Mouse (Mus musculus): ENCODE measurements around the gene Vps25. TPM values are rescaled to one million over a fixed set of nuclear protein-coding genes. Genes with fewer than 3 reads are reported as not detected.

Vps25 gene
- polyA plus RNA-seq, 1 experiment from 2014 or later, result 119 TPM

DNA sequence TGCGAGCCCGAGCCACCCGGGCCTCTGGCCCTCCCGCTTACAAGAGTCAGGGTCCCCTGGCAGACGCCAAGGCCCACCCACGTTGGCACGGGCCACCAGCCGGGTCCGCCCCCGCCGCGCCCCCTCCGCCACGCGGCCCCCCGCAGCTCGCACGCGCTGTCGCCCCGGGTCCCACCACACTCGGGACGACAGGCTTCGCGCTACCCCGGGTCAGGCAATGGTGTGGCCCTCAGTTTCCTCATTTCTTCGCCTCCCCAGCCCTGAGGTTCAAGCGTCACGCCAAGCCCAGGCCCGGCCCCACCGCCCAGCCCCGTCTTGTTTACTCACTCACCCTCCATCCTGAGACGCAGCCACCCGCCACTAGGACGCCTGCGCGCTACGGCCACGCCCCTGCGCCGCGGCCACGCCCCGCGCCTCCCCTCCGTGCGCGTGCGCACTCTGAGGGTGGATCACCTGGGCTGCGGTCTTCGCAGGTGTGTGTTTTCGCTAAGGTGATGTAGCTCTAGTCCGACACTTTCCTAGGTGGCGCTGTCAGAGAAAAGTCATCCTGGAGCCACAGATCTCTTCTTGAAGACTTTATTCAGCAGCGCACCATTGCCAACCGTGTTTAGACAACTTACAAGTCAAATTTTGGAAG lies 27.3 kb upstream of the Vps25 start, which contains the start of gene Ezh1:
Gene Ezh1 (minus strand): TSS at position 399 of the 637 bp plus-strand sequence.
- no peak within 1 kb of the TSS for H3K27ac ChIP-seq (ENCODE audit: low read depth, low read length)
- peak within 1 kb of the TSS; percentile 84 for H3K4me3 ChIP-seq (ENCODE audit: low read depth, low read length)
- ATAC-seq (ENCODE audit: low FRiP score) (peak; percentile 85), DNase-seq (ENCODE audit: low spot score) (peak; percentile 86)
- 2% methylated on average over 51 of the region's 56 CpGs for WGBS
- H3K4me1 ChIP-seq (replicated peaks; ENCODE audit: control insufficient read depth, insufficient read depth, low read length), result no peaks in the 10 kb centered on the region
- no peaks in the 10 kb centered on the region for H3K9me3 ChIP-seq (ENCODE audit: control insufficient read depth, low read length)
- H3K9ac ChIP-seq (ENCODE audit: low read depth, low read length), result peak within 1 kb of the TSS; percentile 82
- H3K4me2 ChIP-seq (replicated peaks; ENCODE audit: low read depth, low read length), result peak within 1 kb of the TSS; percentile 90
- H3K27me3 ChIP-seq (ENCODE audit: control insufficient read depth, insufficient read depth, low read length), result no peaks in the 10 kb centered on the region
- no peaks in the 10 kb centered on the region for H3K36me3 ChIP-seq (ENCODE audit: control insufficient read depth, insufficient read depth, low read length)

DNA sequence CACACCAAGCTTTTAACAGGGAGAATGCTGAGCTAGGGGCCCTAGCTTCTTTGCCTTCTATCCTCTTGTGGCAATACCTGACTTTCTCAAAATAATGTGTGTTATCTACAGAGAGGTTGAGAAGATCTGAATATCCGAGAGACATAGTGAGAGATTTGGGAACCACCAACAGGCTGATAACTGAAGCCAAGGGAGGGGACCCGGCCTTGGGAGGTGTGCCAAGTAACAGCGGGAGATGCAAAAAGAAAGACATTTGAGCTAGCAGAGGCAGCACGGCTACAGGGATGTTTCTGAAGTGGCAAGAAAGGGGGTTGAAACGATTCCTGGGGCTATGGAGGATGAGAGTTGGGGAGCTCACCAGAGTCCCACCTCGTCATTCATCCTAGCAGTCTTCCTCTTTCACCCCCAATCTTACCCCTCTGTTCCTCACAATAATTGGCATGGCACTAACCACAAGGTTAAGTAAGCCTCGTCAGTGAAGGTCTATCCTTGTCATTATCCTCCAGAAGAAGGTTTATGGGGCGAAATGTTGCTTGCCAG lies 24.1 kb upstream of the Vps25 start:
- no peaks in the 10 kb centered on the region for H3K27me3 ChIP-seq (ENCODE audit: control insufficient read depth, insufficient read depth, low read length)
- 0 out of 2 replicates have a peak, but pooled peaks cover 3% of the 10 kb centered on the region for H3K4me1 ChIP-seq (replicated peaks; ENCODE audit: control insufficient read depth, insufficient read depth, low read length)
- no peak overlapping the region for H3K4me3 ChIP-seq (ENCODE audit: low read depth, low read length)
- H3K36me3 ChIP-seq (ENCODE audit: control insufficient read depth, insufficient read depth, low read length), result no peaks in the 10 kb centered on the region
- no peak overlapping the region for H3K4me2 ChIP-seq (replicated peaks; ENCODE audit: low read depth, low read length)
- DNase-seq (ENCODE audit: low spot score) (no peak), ATAC-seq (ENCODE audit: low FRiP score) (no peak)
- 24% methylated on average over 8 of the region's 8 CpGs for WGBS
- H3K9ac ChIP-seq (ENCODE audit: low read depth, low read length), result no peak overlapping the region
- H3K9me3 ChIP-seq (ENCODE audit: control insufficient read depth, low read length), result no peaks in the 10 kb centered on the region
- no peak overlapping the region for H3K27ac ChIP-seq (ENCODE audit: low read depth, low read length)

DNA sequence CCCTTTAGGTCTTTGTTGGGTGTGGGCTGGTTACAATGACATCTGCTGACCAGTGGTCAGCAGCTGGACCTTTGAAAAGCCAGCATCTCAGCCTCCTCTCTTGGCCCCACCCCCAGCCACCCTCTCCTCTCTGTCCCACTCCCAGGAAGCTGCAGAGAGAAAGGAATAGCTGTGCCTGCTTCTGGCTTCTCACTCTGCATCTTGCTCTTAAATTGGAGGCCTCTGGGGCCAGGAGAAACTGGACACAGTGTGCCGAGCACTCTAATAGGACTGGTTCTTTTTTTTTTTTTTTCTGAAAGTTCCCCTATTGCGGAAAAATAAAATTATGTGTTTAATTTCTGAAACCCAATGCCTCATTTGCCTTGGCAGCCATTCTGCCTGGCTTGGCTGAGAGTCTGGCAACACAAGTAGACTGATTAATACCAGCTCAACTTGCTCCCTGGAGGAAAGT lies 23.4 kb upstream of the Vps25 start:
- H3K27me3 ChIP-seq (ENCODE audit: control insufficient read depth, insufficient read depth, low read length), result no peaks in the 10 kb centered on the region
- no peaks in the 10 kb centered on the region for H3K36me3 ChIP-seq (ENCODE audit: control insufficient read depth, insufficient read depth, low read length)
- ATAC-seq (ENCODE audit: low FRiP score) (no peak), DNase-seq (ENCODE audit: low spot score) (no peak)
- no peaks in the 10 kb centered on the region for H3K9me3 ChIP-seq (ENCODE audit: control insufficient read depth, low read length)
- H3K4me1 ChIP-seq (replicated peaks; ENCODE audit: control insufficient read depth, insufficient read depth, low read length), result 0 out of 2 replicates have a peak, but pooled peaks cover 3% of the 10 kb centered on the region
- H3K4me3 ChIP-seq (ENCODE audit: low read depth, low read length), result no peak overlapping the region
- H3K27ac ChIP-seq (ENCODE audit: low read depth, low read length), result 0 out of 2 replicates have a peak overlapping the region, but pooled peaks have one; percentile 20
- WGBS, result 37% methylated on average over 2 of the region's 2 CpGs
- no peak overlapping the region for H3K4me2 ChIP-seq (replicated peaks; ENCODE audit: low read depth, low read length)
- no peak overlapping the region for H3K9ac ChIP-seq (ENCODE audit: low read depth, low read length)

DNA sequence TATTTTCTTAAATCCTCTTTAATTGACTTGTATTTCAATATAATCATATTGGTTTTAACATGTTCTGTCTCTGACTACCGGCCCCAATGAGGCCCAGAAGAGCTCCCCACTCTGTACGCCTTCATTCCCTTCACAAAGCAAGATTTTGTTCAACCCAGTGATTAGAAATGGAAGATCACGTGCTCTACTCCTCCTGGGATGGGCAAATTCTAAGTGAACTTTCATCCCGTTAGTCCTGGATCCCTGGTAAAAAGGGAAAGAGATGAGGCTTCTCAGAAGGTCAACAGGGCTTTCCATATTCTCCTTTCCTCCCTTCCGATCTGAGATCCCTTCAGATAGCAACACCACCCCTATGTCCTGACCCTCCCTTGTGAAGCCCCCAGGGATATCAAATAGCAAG lies 23.0 kb upstream of the Vps25 start:
- H3K27me3 ChIP-seq (ENCODE audit: control insufficient read depth, insufficient read depth, low read length), result no peaks in the 10 kb centered on the region
- 15% methylated on average over 5 of the region's 5 CpGs for WGBS
- H3K27ac ChIP-seq (ENCODE audit: low read depth, low read length), result 0 out of 2 replicates have a peak overlapping the region, but pooled peaks have one; percentile 20
- no peak overlapping the region for H3K4me2 ChIP-seq (replicated peaks; ENCODE audit: low read depth, low read length)
- no peak for DNase-seq (ENCODE audit: low spot score)
- 0 out of 2 replicates have a peak, but pooled peaks cover 3% of the 10 kb centered on the region for H3K4me1 ChIP-seq (replicated peaks; ENCODE audit: control insufficient read depth, insufficient read depth, low read length)
- no peaks in the 10 kb centered on the region for H3K9me3 ChIP-seq (ENCODE audit: control insufficient read depth, low read length)
- ATAC-seq (ENCODE audit: low FRiP score), result no peak
- no peaks in the 10 kb centered on the region for H3K36me3 ChIP-seq (ENCODE audit: control insufficient read depth, insufficient read depth, low read length)
- 0 out of 2 replicates have a peak overlapping the region, but pooled peaks have one; percentile 2 for H3K9ac ChIP-seq (ENCODE audit: low read depth, low read length)
- H3K4me3 ChIP-seq (ENCODE audit: low read depth, low read length), result no peak overlapping the region

DNA sequence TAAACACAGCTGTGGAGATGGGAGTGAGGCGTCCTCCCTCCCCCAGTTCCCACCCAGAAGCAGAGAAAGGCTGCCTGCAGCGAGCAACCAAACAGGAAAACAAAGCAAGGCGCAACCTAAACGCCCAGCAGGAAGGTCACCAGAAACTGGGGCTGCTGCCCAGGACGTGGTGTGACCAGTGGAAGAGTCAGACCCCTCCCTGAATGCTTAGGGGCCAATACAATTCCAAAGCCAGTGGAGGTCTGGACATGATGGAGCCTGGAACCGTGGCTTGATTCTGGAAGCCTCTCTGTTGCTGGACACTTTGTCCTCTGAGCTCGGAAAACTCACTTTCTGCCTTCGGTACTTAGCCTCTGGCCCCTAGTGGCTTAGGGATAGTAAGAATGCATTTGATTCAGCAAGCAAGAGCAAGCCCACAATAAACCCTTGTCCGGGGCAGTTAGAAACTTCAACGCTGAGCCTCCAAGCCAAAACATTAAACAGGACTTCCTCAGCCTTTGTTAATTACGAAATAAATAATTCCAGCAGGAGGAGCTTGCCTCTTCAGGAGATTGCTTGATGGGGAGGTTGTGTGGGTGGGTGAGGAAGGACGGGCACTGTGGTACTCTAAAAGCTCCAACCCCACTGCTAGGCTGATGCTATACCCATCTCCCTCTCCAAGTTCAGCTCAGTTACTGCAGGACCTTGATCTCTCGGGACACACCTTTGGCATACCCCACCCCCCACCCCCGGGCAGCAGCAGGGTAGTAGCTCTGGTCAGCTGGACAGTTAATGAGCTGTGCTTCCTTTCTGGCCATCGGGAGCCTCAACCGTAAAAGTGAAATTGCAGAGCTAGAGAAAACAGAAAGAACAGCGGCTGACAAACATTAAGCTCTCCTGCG lies 22.3 kb upstream of the Vps25 start:
- H3K4me1 ChIP-seq (replicated peaks; ENCODE audit: control insufficient read depth, insufficient read depth, low read length), result 0 out of 2 replicates have a peak, but pooled peaks cover 3% of the 10 kb centered on the region

DNA sequence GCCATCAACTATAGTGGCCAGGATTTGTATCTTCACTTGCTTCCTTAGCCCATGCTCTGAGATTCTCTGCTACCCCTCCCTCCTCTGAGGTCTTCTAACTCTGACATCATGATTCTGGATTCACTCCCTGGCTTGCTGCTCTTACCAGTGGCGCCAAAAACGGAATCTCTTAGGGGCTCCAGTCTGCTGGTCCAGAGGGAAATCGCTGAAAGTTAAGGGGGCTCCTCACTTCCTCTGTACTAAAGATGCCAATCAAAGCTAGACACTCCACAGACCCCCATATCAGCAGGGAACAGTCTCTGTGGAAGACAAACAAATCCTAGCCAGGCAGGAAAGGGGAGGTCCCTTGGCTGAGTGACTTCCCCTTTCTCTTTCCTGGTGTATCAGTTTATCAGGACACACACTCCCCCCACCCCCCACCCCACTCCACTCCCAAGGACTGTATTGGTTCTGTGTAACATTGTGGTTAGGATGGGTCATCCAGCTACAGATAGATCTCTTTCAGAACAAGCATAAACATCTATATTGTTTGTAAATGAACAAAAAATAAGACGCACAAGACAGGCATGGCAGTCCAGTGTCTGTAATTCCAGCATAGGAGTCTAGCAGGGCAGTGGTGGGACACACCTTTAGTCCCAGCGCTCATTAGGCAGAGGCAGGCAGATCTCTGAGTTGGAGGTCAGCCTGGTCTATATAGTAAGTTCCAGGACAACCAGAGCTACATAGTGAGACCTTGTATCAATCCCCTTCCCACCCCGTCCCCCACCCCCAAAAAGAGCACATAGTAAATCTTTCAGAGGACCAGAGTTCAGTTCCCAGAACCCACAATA lies 21.3 kb upstream of the Vps25 start:
- 59% methylated on average over 6 of the region's 6 CpGs for WGBS
- Histone ChIP-seq H3K9ac (ENCODE audit: low read depth, low read length) (no peak overlapping the region), H3K27me3 (ENCODE audit: control insufficient read depth, insufficient read depth, low read length) (no peaks in the 10 kb centered on the region), H3K27ac (ENCODE audit: low read depth, low read length) (no peak overlapping the region), H3K4me2 (replicated peaks; ENCODE audit: low read depth, low read length) (no peak overlapping the region), H3K36me3 (ENCODE audit: control insufficient read depth, insufficient read depth, low read length) (no peaks in the 10 kb centered on the region), H3K9me3 (ENCODE audit: control insufficient read depth, low read length) (no peaks in the 10 kb centered on the region), H3K4me1 (replicated peaks; ENCODE audit: control insufficient read depth, insufficient read depth, low read length) (0 out of 2 replicates have a peak, but pooled peaks cover 3% of the 10 kb centered on the region), H3K4me3 (ENCODE audit: low read depth, low read length) (no peak overlapping the region)
- no peak for ATAC-seq (ENCODE audit: low FRiP score)
- peak; percentile 19 for DNase-seq (ENCODE audit: low spot score)

More for the DNA sequence above, 22.3 kb upstream of the Vps25 start:
- DNase-seq (ENCODE audit: low spot score) (peak; percentile 35), ATAC-seq (ENCODE audit: low FRiP score) (no peak)
- Histone ChIP-seq H3K36me3 (ENCODE audit: control insufficient read depth, insufficient read depth, low read length) (no peaks in the 10 kb centered on the region), H3K4me3 (ENCODE audit: low read depth, low read length) (no peak overlapping the region), H3K9ac (ENCODE audit: low read depth, low read length) (0 out of 2 replicates have a peak overlapping the region, but pooled peaks have one; percentile 2), H3K9me3 (ENCODE audit: control insufficient read depth, low read length) (no peaks in the 10 kb centered on the region), H3K4me2 (replicated peaks; ENCODE audit: low read depth, low read length) (no peak overlapping the region), H3K27ac (ENCODE audit: low read depth, low read length) (peak overlapping the region; percentile 19), H3K27me3 (ENCODE audit: control insufficient read depth, insufficient read depth, low read length) (no peaks in the 10 kb centered on the region)
- WGBS, result 11% methylated on average over 18 of the region's 18 CpGs

DNA sequence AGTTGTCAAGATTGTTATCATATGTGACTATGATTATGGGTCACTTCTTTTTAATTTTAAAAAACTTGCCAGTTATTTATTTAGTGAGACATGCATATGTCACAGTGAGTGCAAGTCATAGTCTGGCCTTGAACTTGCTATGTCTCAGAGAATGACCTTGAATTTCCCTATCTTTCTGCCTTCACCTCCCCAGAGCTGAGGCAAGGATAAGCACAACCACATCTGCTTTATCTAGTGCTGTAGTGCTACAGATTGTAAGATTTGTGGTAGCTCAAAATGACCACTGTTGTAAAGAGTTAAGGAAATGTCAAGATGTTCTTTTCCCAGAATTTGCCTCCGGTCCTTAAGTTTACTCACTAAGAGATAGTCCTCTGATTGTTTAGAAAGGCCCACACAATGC lies 20.3 kb upstream of the Vps25 start:
- ATAC-seq (ENCODE audit: low FRiP score), result no peak
- 100% methylated on average over 1 of the region's 1 CpGs for WGBS
- no peak overlapping the region for H3K9ac ChIP-seq (ENCODE audit: low read depth, low read length)

DNA sequence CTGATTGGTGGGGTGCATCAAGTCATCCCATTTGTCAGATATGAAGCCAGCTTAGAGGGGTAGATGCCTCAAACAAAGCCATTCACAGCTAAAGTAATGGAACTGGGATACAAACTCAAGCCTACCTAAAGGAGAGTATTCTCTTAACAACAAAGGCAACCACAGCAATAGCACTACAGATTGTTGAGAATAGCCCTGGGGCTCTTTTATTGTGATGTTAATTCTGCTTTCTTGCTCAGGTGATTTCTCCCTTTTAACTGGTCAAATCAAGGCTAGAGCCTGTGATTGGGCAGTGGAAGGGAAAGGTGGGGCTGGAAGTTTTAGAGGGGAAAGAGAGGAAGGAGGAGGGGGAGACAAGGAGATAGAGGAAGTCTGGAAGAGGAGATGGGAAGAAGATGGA lies 19.4 kb upstream of the Vps25 start:
- Histone ChIP-seq H3K9me3 (ENCODE audit: control insufficient read depth, low read length) (no peaks in the 10 kb centered on the region), H3K36me3 (ENCODE audit: control insufficient read depth, insufficient read depth, low read length) (no peaks in the 10 kb centered on the region), H3K9ac (ENCODE audit: low read depth, low read length) (no peak overlapping the region), H3K27me3 (ENCODE audit: control insufficient read depth, insufficient read depth, low read length) (no peaks in the 10 kb centered on the region), H3K4me2 (replicated peaks; ENCODE audit: low read depth, low read length) (no peak overlapping the region), H3K4me1 (replicated peaks; ENCODE audit: control insufficient read depth, insufficient read depth, low read length) (0 out of 2 replicates have a peak, but pooled peaks cover 3% of the 10 kb centered on the region), H3K4me3 (ENCODE audit: low read depth, low read length) (no peak overlapping the region), H3K27ac (ENCODE audit: low read depth, low read length) (no peak overlapping the region)
- ATAC-seq (ENCODE audit: low FRiP score), result no peak
- no peak for DNase-seq (ENCODE audit: low spot score)

More for the DNA sequence above, 20.3 kb upstream of the Vps25 start:
- Histone ChIP-seq H3K27me3 (ENCODE audit: control insufficient read depth, insufficient read depth, low read length) (no peaks in the 10 kb centered on the region), H3K9me3 (ENCODE audit: control insufficient read depth, low read length) (no peaks in the 10 kb centered on the region), H3K4me2 (replicated peaks; ENCODE audit: low read depth, low read length) (no peak overlapping the region), H3K4me3 (ENCODE audit: low read depth, low read length) (no peak overlapping the region), H3K27ac (ENCODE audit: low read depth, low read length) (no peak overlapping the region), H3K36me3 (ENCODE audit: control insufficient read depth, insufficient read depth, low read length) (no peaks in the 10 kb centered on the region), H3K4me1 (replicated peaks; ENCODE audit: control insufficient read depth, insufficient read depth, low read length) (0 out of 2 replicates have a peak, but pooled peaks cover 3% of the 10 kb centered on the region)
- no peak for DNase-seq (ENCODE audit: low spot score)
